Mouse (Mus musculus): ENCODE measurements around the gene Cyp3a41a. TPM values are rescaled to one million over a fixed set of nuclear protein-coding genes. Genes with fewer than 3 reads are reported as not detected.

Gene Cyp3a41a
- total RNA-seq, 1 experiment = not detected

Other genes with a start within 250 kb of the Cyp3a41a start
- gene Cyp3a41b, start 135.4 kb downstream of the Cyp3a41a start, total RNA-seq (2012; rRNA removed) = not detected in 2 replicates
- gene Cyp3a44, start 85.7 kb upstream of the Cyp3a41a start, total RNA-seq (2012; rRNA removed) = not detected in 2 replicates
- not detected in 2 replicates for gene Cyp3a11, start 159.8 kb upstream of the Cyp3a41a start, total RNA-seq (2012; rRNA removed)